Mouse (Mus musculus): Measurements from ENCODE around the gene Taf9b. TPM values are rescaled to one million over a fixed set of nuclear protein-coding genes. Genes with fewer than 3 reads are reported as not detected.

Gene Taf9b
- polyA plus RNA-seq, 2 experiments, result 7.8 to 8.1 TPM

- Histone ChIP-seq H3K27ac (replicated peaks; ENCODE audit: low read depth, low read length) (peak within 1 kb of the TSS; percentile 86), H3K9ac (ENCODE audit: low read depth, low read length, severe bottlenecking) (peak within 1 kb of the TSS; percentile 56), H3K4me1 (ENCODE audit: control insufficient read depth, insufficient read depth, low read length) (no peaks in the 10 kb centered on the region), H3K4me3 (replicated peaks; ENCODE audit: low read length) (peak within 1 kb of the TSS; percentile 50), H3K27me3 (ENCODE audit: control insufficient read depth, insufficient read depth, low read length) (no peaks in the 10 kb centered on the region), H3K9me3 (ENCODE audit: control insufficient read depth, low read length) (no peaks in the 10 kb centered on the region), H3K36me3 (ENCODE audit: control insufficient read depth, insufficient read depth, low read length) (no peaks in the 10 kb centered on the region), H3K4me2 (replicated peaks; ENCODE audit: low read depth, low read length, severe bottlenecking) (peak within 1 kb of the TSS; percentile 50)
- peak; percentile 96 for ATAC-seq (ENCODE audit: low FRiP score, low read depth)
- WGBS, result 16% methylated on average over 41 of the region's 55 CpGs
- peak; percentile 93 for DNase-seq (ENCODE audit: low spot score)
- peak; percentile 24; the same call in 1 of the 2 replicates for TF ChIP-seq POLR2A (IDR thresholded peaks at IDR 0.05; ENCODE audit: borderline replicate concordance, extremely low read depth, insufficient read depth, insufficient read length)
These were observed 34.0 kb downstream of the Taf9b start, which contains the start of gene Pgk1 for GRCm38 (mm10) chrX:106186713-106187649. Gene Pgk1 (plus strand): TSS chrX:106187100.

GRCm38 (mm10) chrX:106185706-106186105, 35.3 kb downstream of the Taf9b start:
- Histone ChIP-seq H3K27ac (replicated peaks; ENCODE audit: low read depth, low read length) (peak overlapping the region; percentile 86), H3K4me1 (ENCODE audit: control insufficient read depth, insufficient read depth, low read length) (no peaks in the 10 kb centered on the region), H3K9me3 (ENCODE audit: control insufficient read depth, low read length) (no peaks in the 10 kb centered on the region), H3K4me3 (replicated peaks; ENCODE audit: low read length) (no peak overlapping the region), H3K27me3 (ENCODE audit: control insufficient read depth, insufficient read depth, low read length) (no peaks in the 10 kb centered on the region), H3K9ac (ENCODE audit: low read depth, low read length, severe bottlenecking) (no peak overlapping the region), H3K4me2 (replicated peaks; ENCODE audit: low read depth, low read length, severe bottlenecking) (peak overlapping the region; percentile 45; the same call in 1 of the 2 replicates), H3K36me3 (ENCODE audit: control insufficient read depth, insufficient read depth, low read length) (no peaks in the 10 kb centered on the region)
- TF ChIP-seq POLR2A (IDR thresholded peaks at IDR 0.05; ENCODE audit: borderline replicate concordance, extremely low read depth, insufficient read depth, insufficient read length), result no peak
- DNase-seq (ENCODE audit: low spot score) (peak; percentile 68), ATAC-seq (ENCODE audit: low FRiP score, low read depth) (peak; percentile 68)
- 28% methylated on average over 5 of the region's 5 CpGs for WGBS

- Histone ChIP-seq H3K4me3 (replicated peaks; ENCODE audit: low read length) (no peak overlapping the region), H3K9ac (ENCODE audit: low read depth, low read length, severe bottlenecking) (no peak overlapping the region), H3K4me1 (ENCODE audit: control insufficient read depth, insufficient read depth, low read length) (no peaks in the 10 kb centered on the region), H3K27ac (replicated peaks; ENCODE audit: low read depth, low read length) (no peak overlapping the region), H3K36me3 (ENCODE audit: control insufficient read depth, insufficient read depth, low read length) (no peaks in the 10 kb centered on the region), H3K9me3 (ENCODE audit: control insufficient read depth, low read length) (no peaks in the 10 kb centered on the region), H3K4me2 (replicated peaks; ENCODE audit: low read depth, low read length, severe bottlenecking) (no peak overlapping the region), H3K27me3 (ENCODE audit: control insufficient read depth, insufficient read depth, low read length) (no peaks in the 10 kb centered on the region)
- ATAC-seq (ENCODE audit: low FRiP score, low read depth) (no peak), DNase-seq (ENCODE audit: low spot score) (no peak)
- 59% methylated on average over 4 of the region's 4 CpGs for WGBS
- no peak for TF ChIP-seq POLR2A (IDR thresholded peaks at IDR 0.05; ENCODE audit: borderline replicate concordance, extremely low read depth, insufficient read depth, insufficient read length)
These were observed 36.7 kb downstream of the Taf9b start for GRCm38 (mm10) chrX:106184279-106184678.

GRCm38 (mm10) chrX:106176331-106176730, 44.6 kb downstream of the Taf9b start:
- Histone ChIP-seq H3K36me3 (ENCODE audit: control insufficient read depth, insufficient read depth, low read length) (no peaks in the 10 kb centered on the region), H3K27ac (replicated peaks; ENCODE audit: low read depth, low read length) (no peak overlapping the region), H3K4me1 (ENCODE audit: control insufficient read depth, insufficient read depth, low read length) (no peaks in the 10 kb centered on the region), H3K27me3 (ENCODE audit: control insufficient read depth, insufficient read depth, low read length) (no peaks in the 10 kb centered on the region), H3K4me3 (replicated peaks; ENCODE audit: low read length) (no peak overlapping the region), H3K9me3 (ENCODE audit: control insufficient read depth, low read length) (no peaks in the 10 kb centered on the region), H3K9ac (ENCODE audit: low read depth, low read length, severe bottlenecking) (no peak overlapping the region), H3K4me2 (replicated peaks; ENCODE audit: low read depth, low read length, severe bottlenecking) (no peak overlapping the region)
- no peak for DNase-seq (ENCODE audit: low spot score)
- 58% methylated on average over 9 of the region's 9 CpGs for WGBS
- no peak for TF ChIP-seq POLR2A (IDR thresholded peaks at IDR 0.05; ENCODE audit: borderline replicate concordance, extremely low read depth, insufficient read depth, insufficient read length)
- no peak for ATAC-seq (ENCODE audit: low FRiP score, low read depth)

- Histone ChIP-seq H3K4me3 (replicated peaks; ENCODE audit: low read length) (peak overlapping the region; percentile 27), H3K4me1 (ENCODE audit: control insufficient read depth, insufficient read depth, low read length) (no peaks in the 10 kb centered on the region), H3K9me3 (ENCODE audit: control insufficient read depth, low read length) (no peaks in the 10 kb centered on the region), H3K4me2 (replicated peaks; ENCODE audit: low read depth, low read length, severe bottlenecking) (peak overlapping the region; percentile 39; the same call in 1 of the 2 replicates), H3K36me3 (ENCODE audit: control insufficient read depth, insufficient read depth, low read length) (no peaks in the 10 kb centered on the region), H3K9ac (ENCODE audit: low read depth, low read length, severe bottlenecking) (no peak overlapping the region), H3K27me3 (ENCODE audit: control insufficient read depth, insufficient read depth, low read length) (no peaks in the 10 kb centered on the region), H3K27ac (replicated peaks; ENCODE audit: low read depth, low read length) (no peak overlapping the region)
- ATAC-seq (ENCODE audit: low FRiP score, low read depth) (no peak), DNase-seq (ENCODE audit: low spot score) (no peak)
- TF ChIP-seq POLR2A (IDR thresholded peaks at IDR 0.05; ENCODE audit: borderline replicate concordance, extremely low read depth, insufficient read depth, insufficient read length), result no peak
- WGBS, result 63% methylated on average over 5 of the region's 6 CpGs
These were observed 49.2 kb downstream of the Taf9b start for GRCm38 (mm10) chrX:106171853-106172154.
